Mouse (Mus musculus) forebrain, embryonic 16.5 days (tissue): Measurements from ENCODE around the gene Pitpnm2. TPM values are rescaled to one million over a fixed set of nuclear protein-coding genes. Genes with fewer than 3 reads are reported as not detected.
"Not testable (repeated sequence)": the region's sequence is repeated elsewhere in the genome, so short reads cannot be mapped to it uniquely, and the experiment has no call there.

Experiments
- ATAC-seq: fragments of 200-750 bp; cut with Nextera tagmentation; 2 replicates; pipeline ENCODE4 v1.8.0; 2017; ENCODE audit warnings: mild to moderate bottlenecking, moderate library complexity
- H3K27ac ChIP-seq: fragments of 300-500 bp; sonication (generic); 2 replicates; pipeline ENCODE4 v1.5.1; 2014; ENCODE audit warnings: low read length, control low read depth
- H3K27me3 ChIP-seq: fragments of 300-500 bp; sonication (generic); replicated peaks from 2 replicates; pipeline ENCODE4 v1.6.1; 2014; ENCODE audit warnings: low read length; ENCODE audit not compliant: control insufficient read depth, insufficient read depth
- H3K36me3 ChIP-seq: fragments of 300-500 bp; sonication (generic); 2 replicates; pipeline ENCODE4 v1.6.1; 2014; ENCODE audit not compliant: control insufficient read depth, insufficient read depth
- H3K4me1 ChIP-seq: fragments of 300-500 bp; sonication (generic); replicated peaks from 2 replicates; pipeline ENCODE4 v1.6.1; 2014; ENCODE audit warnings: low read length; ENCODE audit not compliant: control insufficient read depth, insufficient read depth
- H3K4me2 ChIP-seq: fragments of 300-500 bp; sonication (generic); 2 replicates; pipeline ENCODE4 v1.6.1; 2014; ENCODE audit warnings: mild to moderate bottlenecking, low read length, control low read depth
- H3K4me3 ChIP-seq: fragments of 300-500 bp; sonication (generic); replicated peaks from 2 replicates; pipeline ENCODE4 v1.5.1; 2014; ENCODE audit warnings: mild to moderate bottlenecking, low read length, control low read depth
- H3K9ac ChIP-seq: fragments of 300-500 bp; sonication (generic); replicated peaks from 2 replicates; pipeline ENCODE4 v1.6.1; 2014; ENCODE audit warnings: low read depth, low read length, control low read depth
- H3K9me3 ChIP-seq: fragments of 300-500 bp; sonication (generic); 2 replicates; pipeline ENCODE4 v1.6.1; 2016; ENCODE audit warnings: low read length; ENCODE audit not compliant: control insufficient read depth
- WGBS: fragments of 180-500 bp; shearing (Covaris S2); extraction: QIAGEN DNeasy Blood & Tissue Kit; methylation state at CpG from one replicate; pipeline ENCODE4 v1.1.7; 2014; 5-methylcytosine and 5-hydroxymethylcytosine counted together
- polyA plus RNA-seq: library from polyadenylated mRNA; unstranded; fragments of >200 nt; fragmentation: Nextera tagmentation; extraction: Ambion mirVana; gene quantifications from 2 replicates; pipeline ENCODE4 v1.2.1, GENCODE M21; 2015

The Pitpnm2 gene
- 13.7 and 14.4 TPM in 2 replicates for polyA plus RNA-seq

DNA sequence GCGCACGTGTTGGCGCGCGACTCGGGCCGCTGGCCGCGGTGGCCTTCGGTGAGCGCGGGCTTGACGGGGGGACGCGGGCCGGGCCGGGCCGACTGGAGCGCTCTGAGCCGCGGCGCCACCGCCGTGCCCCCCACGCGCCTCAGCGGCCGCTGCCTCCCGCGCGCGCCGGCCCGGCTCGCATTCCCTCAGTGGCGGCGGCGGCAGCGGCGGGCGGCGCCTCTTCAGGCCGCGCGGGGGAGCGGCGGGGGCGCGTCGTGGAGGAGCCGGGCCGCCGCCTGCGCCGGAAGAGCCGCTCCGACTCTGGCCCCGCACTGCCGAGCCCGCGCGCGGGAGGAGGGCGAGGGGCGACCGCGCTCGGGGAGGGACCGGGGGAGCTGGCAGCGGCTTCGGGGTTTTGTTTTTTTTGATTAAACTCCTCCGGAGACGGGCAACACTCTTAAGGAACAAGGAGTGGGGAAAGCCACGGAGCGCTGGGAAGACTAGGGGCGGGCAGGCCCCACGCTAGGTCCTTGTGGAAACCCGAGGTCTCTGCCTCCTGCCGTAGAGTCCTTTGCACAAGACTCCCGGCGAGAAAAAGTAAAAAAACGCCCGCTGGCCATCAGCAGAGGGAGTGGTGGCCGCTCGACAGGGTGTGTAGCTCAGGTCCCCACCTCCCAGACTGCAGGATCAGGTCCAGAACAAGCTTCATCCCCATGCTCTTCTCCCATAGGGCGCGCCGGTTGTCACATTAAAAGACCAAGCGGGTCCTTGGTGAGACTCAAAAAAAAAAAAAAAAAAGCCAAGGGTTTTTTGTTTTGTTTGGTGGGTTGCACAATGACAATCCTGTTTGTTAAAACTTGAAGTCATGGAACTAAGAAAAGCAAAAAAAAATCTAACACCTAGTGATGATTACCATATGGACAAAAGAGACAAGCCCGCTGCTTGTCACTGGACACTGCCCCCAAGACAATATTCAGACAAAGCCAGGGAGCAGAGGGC is at the start of gene Pitpnm2:
Pitpnm2 (minus strand) TSS at position 147 of the 978 bp plus-strand sequence.
- Histone ChIP-seq H3K4me2 (peak within 1 kb of the TSS; percentile 93), H3K27ac (peak within 1 kb of the TSS; percentile 57), H3K36me3 (0 out of 2 replicates have a peak, but pooled peaks cover 2% of the 10 kb centered on the region), H3K9me3 (no peaks in the 10 kb centered on the region), H3K4me3 (peak within 1 kb of the TSS; percentile 68), H3K4me1 (peaks cover 20% of the 10 kb centered on the region), H3K9ac (peak within 1 kb of the TSS; percentile 82), H3K27me3 (no peaks in the 10 kb centered on the region)
- WGBS, result under 1% methylated on average over 65 of the region's 90 CpGs
- ATAC-seq, result peak; percentile 86

- not testable (repeated sequence) for H3K4me3 ChIP-seq
Observed at GRCm38 (mm10) chr5:124299307-124299706, 49.7 kb upstream of the Pitpnm2 start.

DNA sequence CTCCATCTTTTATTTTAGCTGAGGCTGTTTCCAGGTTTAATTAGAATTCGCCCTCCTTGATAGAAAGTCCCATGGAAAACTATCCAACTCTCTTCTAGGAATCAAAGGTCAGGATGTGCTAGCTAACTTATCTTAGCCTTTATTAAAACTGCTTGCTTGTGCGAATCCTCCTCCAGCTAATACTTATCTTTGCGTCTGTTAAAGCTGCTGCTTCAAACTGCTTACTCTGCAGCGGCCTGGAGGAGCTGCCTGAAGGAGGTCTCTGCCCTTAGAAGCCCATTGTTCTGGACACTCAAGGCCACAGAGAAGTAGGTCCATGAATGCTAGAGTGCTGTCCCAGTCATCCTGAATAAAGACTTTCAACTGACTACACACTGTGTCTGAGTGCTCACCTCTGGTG is 46.9 kb upstream of the Pitpnm2 start:
- Histone ChIP-seq H3K36me3 (peaks cover 12% of the 10 kb centered on the region; the same call in 1 of the 2 replicates), H3K4me3 (no peak overlapping the region), H3K9me3 (no peaks in the 10 kb centered on the region), H3K27me3 (no peaks in the 10 kb centered on the region), H3K4me2 (no peak overlapping the region), H3K27ac (no peak overlapping the region), H3K9ac (no peak overlapping the region), H3K4me1 (no peaks in the 10 kb centered on the region)
- ATAC-seq, result no peak
- 95% methylated on average over 4 of the region's 4 CpGs for WGBS

More at GRCm38 (mm10) chr5:124299307-124299706, 49.7 kb upstream of the Pitpnm2 start:
- not testable (repeated sequence) for H3K27me3 ChIP-seq, H3K4me1 ChIP-seq, H3K4me2 ChIP-seq, H3K9me3 ChIP-seq, H3K9ac ChIP-seq, H3K27ac ChIP-seq, ATAC-seq
- WGBS, result 52% methylated on average over 3 of the region's 4 CpGs
- H3K36me3 ChIP-seq, result peaks cover 10% of the 10 kb centered on the region

DNA sequence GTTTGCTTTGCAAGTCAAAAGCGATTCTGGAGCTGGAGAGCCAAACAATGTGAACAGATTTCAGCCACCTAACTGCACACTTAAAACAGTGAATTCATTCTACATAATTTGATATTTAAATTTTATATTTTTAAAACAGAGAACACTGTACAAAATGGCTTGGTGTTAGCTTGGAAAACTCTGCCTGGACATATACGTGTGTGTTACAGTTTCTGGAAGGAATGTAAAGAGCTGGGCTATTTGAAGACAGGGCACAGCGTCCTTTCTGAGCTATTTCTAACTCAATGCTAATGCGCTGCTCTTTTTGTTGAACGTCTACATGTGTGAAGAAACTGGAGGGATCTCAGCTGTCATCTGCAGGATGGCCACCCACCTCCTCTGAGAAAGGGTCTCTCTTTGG is 44.4 kb upstream of the Pitpnm2 start:
- WGBS, result 91% methylated on average over 5 of the region's 5 CpGs
- Histone ChIP-seq H3K4me3 (no peak overlapping the region), H3K36me3 (peaks cover 21% of the 10 kb centered on the region), H3K4me1 (no peaks in the 10 kb centered on the region), H3K9me3 (no peaks in the 10 kb centered on the region), H3K27me3 (no peaks in the 10 kb centered on the region), H3K9ac (no peak overlapping the region), H3K4me2 (no peak overlapping the region), H3K27ac (no peak overlapping the region)
- ATAC-seq, result no peak

GRCm38 (mm10) chr5:124290216-124290615 is 40.7 kb upstream of the Pitpnm2 start:
- H3K36me3 ChIP-seq, result peaks cover 30% of the 10 kb centered on the region

GRCm38 (mm10) chr5:124287616-124288247 is 38.2 kb upstream of the Pitpnm2 start:
- Histone ChIP-seq H3K27ac (no peak overlapping the region), H3K9me3 (no peaks in the 10 kb centered on the region), H3K27me3 (no peaks in the 10 kb centered on the region), H3K4me1 (no peaks in the 10 kb centered on the region), H3K4me3 (no peak overlapping the region), H3K36me3 (peaks cover 35% of the 10 kb centered on the region), H3K9ac (no peak overlapping the region), H3K4me2 (no peak overlapping the region)
- 97% methylated on average over 6 of the region's 6 CpGs for WGBS
- ATAC-seq, result no peak

More at GRCm38 (mm10) chr5:124290216-124290615, 40.7 kb upstream of the Pitpnm2 start:
- WGBS, result 95% methylated on average over 4 of the region's 4 CpGs
- no peak overlapping the region for H3K9ac ChIP-seq
- no peaks in the 10 kb centered on the region for H3K4me1 ChIP-seq
- H3K4me3 ChIP-seq, result no peak overlapping the region
- no peaks in the 10 kb centered on the region for H3K27me3 ChIP-seq
- no peak overlapping the region for H3K27ac ChIP-seq
- no peaks in the 10 kb centered on the region for H3K9me3 ChIP-seq
- no peak overlapping the region for H3K4me2 ChIP-seq
- no peak for ATAC-seq

- Histone ChIP-seq H3K9me3 (no peaks in the 10 kb centered on the region), H3K4me1 (no peaks in the 10 kb centered on the region), H3K27me3 (no peaks in the 10 kb centered on the region), H3K27ac (no peak overlapping the region), H3K4me3 (no peak overlapping the region), H3K36me3 (peaks cover 23% of the 10 kb centered on the region), H3K4me2 (no peak overlapping the region), H3K9ac (no peak overlapping the region)
- ATAC-seq, result no peak
- 69% methylated on average over 3 of the region's 3 CpGs for WGBS
Observed at GRCm38 (mm10) chr5:124284330-124284729, 34.8 kb upstream of the Pitpnm2 start.

- no peak for ATAC-seq
- H3K27me3 ChIP-seq, result no peaks in the 10 kb centered on the region
- H3K4me3 ChIP-seq, result no peak overlapping the region
- peaks cover 16% of the 10 kb centered on the region for H3K36me3 ChIP-seq
- no peak overlapping the region for H3K27ac ChIP-seq
- H3K9me3 ChIP-seq, result no peaks in the 10 kb centered on the region
- 83% methylated on average over 2 of the region's 2 CpGs for WGBS
- no peaks in the 10 kb centered on the region for H3K4me1 ChIP-seq
- H3K4me2 ChIP-seq, result no peak overlapping the region
- H3K9ac ChIP-seq, result no peak overlapping the region
Observed at GRCm38 (mm10) chr5:124282854-124283253, 33.3 kb upstream of the Pitpnm2 start.

DNA sequence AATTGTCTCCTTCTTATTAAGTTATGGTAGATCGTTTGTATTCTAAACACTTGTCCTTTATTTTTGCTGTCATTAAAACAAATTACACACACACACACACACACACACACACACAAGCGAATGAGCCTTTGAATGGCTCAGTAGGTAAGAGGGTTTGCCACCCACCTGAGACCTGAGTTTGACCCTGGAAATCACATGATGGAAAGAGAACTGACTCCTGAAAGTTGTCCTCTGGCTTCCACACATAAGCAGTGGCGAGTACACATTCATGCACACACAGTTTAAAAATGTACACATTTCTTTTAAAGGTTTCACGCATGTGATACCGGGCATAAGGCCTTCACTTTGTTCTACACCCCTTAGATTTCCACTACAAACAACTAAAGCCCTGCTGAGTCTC is 20.7 kb upstream of the Pitpnm2 start:
- peak overlapping the region; percentile 45 for H3K27ac ChIP-seq
- no peaks in the 10 kb centered on the region for H3K9me3 ChIP-seq
- WGBS, result 67% methylated on average over 5 of the region's 5 CpGs

More for the DNA sequence above, 20.7 kb upstream of the Pitpnm2 start:
- Histone ChIP-seq H3K4me1 (peaks cover 20% of the 10 kb centered on the region), H3K9ac (no peak overlapping the region), H3K27me3 (no peaks in the 10 kb centered on the region), H3K36me3 (no peaks in the 10 kb centered on the region), H3K4me2 (no peak overlapping the region), H3K4me3 (no peak overlapping the region)
- ATAC-seq, result no peak
